Mouse (Mus musculus) bone marrow, adult 2 months (tissue): ENCODE measurements around the gene Leap2. TPM values are rescaled to one million over a fixed set of nuclear protein-coding genes. Genes with fewer than 3 reads are reported as not detected.

Source experiments
- H3K27ac ChIP-seq: fragments of 200-500 bp; 2 replicates; pipeline ENCODE4 v1.5.1; 2012; ENCODE audit warnings: low read depth, mild to moderate bottlenecking, control low read depth, inconsistent platforms, low read length; ENCODE audit not compliant: control insufficient read depth, poor library complexity, insufficient read depth
- H3K4me1 ChIP-seq: fragments of 200-500 bp; 2 replicates; pipeline ENCODE4 v1.6.1; 2011; ENCODE audit warnings: low read length; ENCODE audit not compliant: control insufficient read depth, insufficient read depth
- H3K4me3 ChIP-seq: fragments of 200-500 bp; replicated peaks from 2 replicates; pipeline ENCODE3; 2011; ENCODE audit warnings: mild to moderate bottlenecking, low read depth, low read length, control low read depth; ENCODE audit not compliant: control insufficient read depth
- CTCF ChIP-seq: fragments of 200-500 bp; IDR thresholded peaks from 2 replicates; pipeline ENCODE4 v1.5.1; 2011; ENCODE audit warnings: low read length, control low read depth; ENCODE audit not compliant: control insufficient read depth, insufficient read depth
- POLR2A ChIP-seq: fragments of 200-500 bp; IDR thresholded peaks from 2 replicates; pipeline ENCODE4 v1.6.1; 2011; ENCODE audit warnings: low read depth, mild to moderate bottlenecking, control low read depth, low read length, borderline replicate concordance; ENCODE audit not compliant: control insufficient read depth
- WGBS: fragments of 180-500 bp; shearing (Covaris S2); methylation state at CpG from one replicate; pipeline ENCODE4 v1.1.7; 2018; 5-methylcytosine and 5-hydroxymethylcytosine counted together
- polyA plus RNA-seq: library from polyadenylated mRNA; stranded (reverse); fragments of >200 nt; gene quantifications from 2 replicates; pipeline ENCODE4 v1.2.4, GENCODE M21; 2011; ENCODE audit warnings: low replicate concordance; ENCODE audit not compliant: missing spikeins, insufficient read depth, insufficient read length

Leap2 gene
- not detected in 2 replicates for polyA plus RNA-seq

- TF ChIP-seq CTCF (no peak), POLR2A (no peak)
- no peak within 1 kb of the TSS for H3K27ac ChIP-seq
- no peaks in the 10 kb centered on the region; the same call in 1 of the 2 replicates for H3K4me1 ChIP-seq
- 74% methylated on average over 4 of the region's 4 CpGs for WGBS
- no peak within 1 kb of the TSS for H3K4me3 ChIP-seq
Observed at GRCm38 (mm10) chr11:53423036-53423435, at the start of gene Leap2. Gene Leap2, minus strand, starts transcription at chr11:53423170.

- WGBS: 84% methylated on average over 3 of the region's 3 CpGs
Observed at GRCm38 (mm10) chr11:53472709-53473108, 49.7 kb upstream of the Leap2 start.

DNA sequence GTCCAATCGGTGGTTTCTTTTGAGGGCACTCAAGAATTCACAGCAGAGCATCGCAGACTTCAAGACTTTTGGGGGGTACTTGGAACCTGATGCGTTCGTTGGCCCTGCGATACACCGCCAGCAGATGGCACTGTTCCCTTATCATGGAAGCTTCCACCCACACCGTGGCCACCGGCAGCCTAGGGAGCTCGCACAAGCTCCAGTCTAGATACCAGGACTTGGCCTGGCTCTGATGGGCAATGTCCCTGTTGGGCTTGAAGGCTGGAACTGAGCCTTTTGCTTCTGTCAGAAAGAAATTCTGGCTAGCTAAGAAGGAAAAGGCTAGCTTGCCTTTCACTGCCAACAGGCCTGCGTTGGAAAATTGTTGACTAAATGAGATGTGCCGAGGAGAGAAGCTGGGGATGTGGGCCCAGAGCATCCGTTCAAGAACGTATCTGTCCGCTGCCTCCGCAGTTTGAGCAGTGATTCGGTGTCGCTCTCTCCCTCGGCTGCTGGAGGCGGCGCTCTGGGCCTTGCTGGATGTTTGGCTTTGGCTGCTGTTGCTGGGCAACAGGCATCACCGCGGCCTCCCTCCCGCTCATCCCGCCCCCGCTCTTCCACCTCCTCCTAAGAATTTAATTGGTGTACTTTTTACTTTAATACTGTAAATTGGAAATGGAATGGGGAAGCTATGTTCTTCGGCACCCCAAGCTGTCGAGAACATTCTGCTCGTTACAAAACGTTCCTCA, 47.2 kb upstream of the Leap2 start, which contains the start of gene Gm9837:
Gm9837 (minus strand) TSS at position 512 of the 728 bp plus-strand sequence.
- TF ChIP-seq CTCF (peak; percentile 98), POLR2A (no peak)
- no peaks in the 10 kb centered on the region for H3K4me1 ChIP-seq
- H3K27ac ChIP-seq: no peak within 1 kb of the TSS
- 7% methylated on average over 29 of the region's 29 CpGs for WGBS
- H3K4me3 ChIP-seq: no peak within 1 kb of the TSS

More at GRCm38 (mm10) chr11:53472709-53473108, 49.7 kb upstream of the Leap2 start:
- TF ChIP-seq POLR2A (no peak), CTCF (no peak)
- no peaks in the 10 kb centered on the region for H3K4me1 ChIP-seq
- no peak overlapping the region for H3K4me3 ChIP-seq
- H3K27ac ChIP-seq: no peak overlapping the region

- Histone ChIP-seq H3K27ac (no peak overlapping the region), H3K4me3 (no peak overlapping the region), H3K4me1 (no peaks in the 10 kb centered on the region)
- 41% methylated on average over 16 of the region's 16 CpGs for WGBS
- TF ChIP-seq CTCF: no peak
- no peak for TF ChIP-seq POLR2A
Observed at GRCm38 (mm10) chr11:53469294-53469967, 46.5 kb upstream of the Leap2 start.

DNA sequence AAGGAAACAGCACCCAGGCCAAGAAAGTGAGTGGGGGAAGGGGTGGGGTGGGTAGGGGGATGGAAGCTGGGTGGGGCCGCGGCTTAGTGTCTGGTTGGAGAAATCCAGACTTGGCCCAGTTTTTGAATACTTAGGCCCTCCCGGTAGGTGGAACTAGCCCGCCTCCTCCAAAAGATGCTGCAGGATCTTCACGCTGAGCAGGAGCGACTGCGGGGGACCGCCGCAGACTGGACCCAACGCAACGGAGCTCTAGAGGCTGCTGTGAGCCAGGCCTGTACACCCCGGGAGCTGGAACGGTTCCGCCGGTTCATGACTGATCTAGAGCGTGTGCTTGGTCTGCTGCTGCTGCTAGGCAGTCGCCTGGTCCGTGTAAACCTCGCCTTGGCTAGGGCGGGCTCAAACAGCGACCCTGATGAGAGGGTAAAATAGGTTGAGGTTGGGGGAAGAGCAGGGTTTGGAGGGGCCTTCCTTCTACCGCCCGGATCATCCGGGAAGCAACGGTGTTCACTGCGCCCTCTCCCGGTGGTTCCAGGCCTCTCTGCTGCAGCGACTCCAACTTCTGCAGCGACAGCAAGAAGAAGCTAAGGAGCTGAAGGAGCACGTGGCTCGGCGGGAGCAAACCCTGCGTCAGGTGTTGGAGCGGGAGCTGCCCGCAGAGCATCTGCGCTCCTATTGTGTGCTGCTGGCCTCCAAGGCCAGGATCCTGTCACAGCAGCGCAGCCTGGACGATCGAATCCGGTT, 43.4 kb upstream of the Leap2 start:
- H3K27ac ChIP-seq: no peak overlapping the region
- TF ChIP-seq POLR2A: no peak; the same call in 1 of the 2 replicates
- TF ChIP-seq CTCF: peak; percentile 74
- 26% methylated on average over 40 of the region's 40 CpGs for WGBS
- no peak overlapping the region for H3K4me3 ChIP-seq
- H3K4me1 ChIP-seq: no peaks in the 10 kb centered on the region

DNA sequence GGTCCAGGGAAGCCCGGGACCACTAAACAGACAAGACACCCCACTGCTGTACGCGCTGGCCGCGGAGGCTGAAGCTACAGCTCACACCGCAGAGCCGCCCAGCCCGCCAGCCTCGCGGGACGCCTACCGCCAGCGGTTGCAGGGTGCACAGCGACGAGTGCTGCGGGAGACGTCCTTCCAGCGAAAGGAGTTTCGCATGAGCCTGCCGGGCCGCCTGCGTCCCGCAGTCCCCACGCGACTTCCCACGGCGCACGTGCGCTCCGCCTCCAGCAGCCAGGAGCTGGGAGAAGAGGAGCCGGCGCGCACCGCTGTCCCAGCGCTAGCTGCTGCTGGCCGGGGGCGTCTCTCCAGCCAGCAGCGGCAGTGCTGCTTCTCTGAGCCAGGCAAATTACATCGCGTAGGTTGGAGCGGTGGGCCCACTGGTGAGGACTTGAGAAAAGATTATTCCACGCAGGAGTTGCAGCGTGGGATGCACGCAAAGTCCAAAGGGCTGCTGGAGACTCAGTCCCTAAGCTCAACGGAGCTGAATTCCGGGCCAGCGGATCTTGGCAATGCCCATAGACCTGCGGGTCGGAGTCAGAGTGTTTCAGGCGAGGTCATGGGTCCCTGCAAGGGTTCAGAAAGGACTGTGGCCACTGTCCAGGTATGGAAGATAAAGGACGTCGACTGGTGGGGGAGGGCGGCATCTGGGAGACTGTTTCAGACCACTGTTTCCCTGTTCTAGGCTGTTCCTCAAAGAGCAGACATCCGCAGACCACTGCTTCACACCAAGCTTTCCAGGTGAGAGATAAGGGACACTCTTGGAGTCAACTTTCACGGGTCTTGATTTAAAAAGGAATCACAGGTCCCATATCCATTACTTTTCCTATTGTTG, 40.8 kb upstream of the Leap2 start:
- TF ChIP-seq POLR2A: no peak
- no peak for TF ChIP-seq CTCF
- Histone ChIP-seq H3K4me1 (no peaks in the 10 kb centered on the region), H3K27ac (no peak overlapping the region), H3K4me3 (no peak overlapping the region)
- WGBS: 14% methylated on average over 55 of the region's 55 CpGs

DNA sequence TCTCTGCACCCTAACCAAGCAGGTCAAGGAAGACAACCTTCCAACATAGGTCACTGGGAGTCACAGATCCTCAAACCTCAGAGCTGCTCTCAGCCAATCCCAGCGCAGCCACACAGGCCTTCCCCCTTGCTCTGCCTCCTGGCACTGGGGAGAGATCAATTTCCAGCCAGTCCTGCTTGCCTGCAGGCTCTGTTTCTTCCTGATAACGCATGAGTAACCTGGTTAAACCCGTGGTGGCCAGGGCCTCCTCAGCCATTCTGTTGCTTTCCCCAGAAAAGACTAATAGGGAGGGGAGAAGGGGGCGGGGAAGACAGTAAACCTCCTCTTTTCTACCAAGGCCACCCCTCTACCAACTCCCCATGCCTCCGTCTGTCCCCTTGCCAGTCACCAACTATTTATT, 38.8 kb upstream of the Leap2 start:
- Histone ChIP-seq H3K4me3 (no peak overlapping the region), H3K27ac (no peak overlapping the region), H3K4me1 (no peaks in the 10 kb centered on the region)
- WGBS: 50% methylated on average over 5 of the region's 5 CpGs
- TF ChIP-seq POLR2A: no peak
- no peak for TF ChIP-seq CTCF

- 51% methylated on average over 3 of the region's 3 CpGs for WGBS
- Histone ChIP-seq H3K27ac (no peak overlapping the region), H3K4me3 (no peak overlapping the region), H3K4me1 (no peaks in the 10 kb centered on the region)
- TF ChIP-seq CTCF (no peak), POLR2A (no peak)
Observed at GRCm38 (mm10) chr11:53460192-53460591, 37.2 kb upstream of the Leap2 start.
